Mouse (Mus musculus) midbrain, embryonic 15.5 days (tissue): Measurements from ENCODE around the gene Stat2. TPM values are rescaled to one million over a fixed set of nuclear protein-coding genes. Genes with fewer than 3 reads are reported as not detected.
A peak's percentile ranks its signal among the peaks of the same experiment; 100 is the strongest.
"Not testable (repeated sequence)": the region's sequence is repeated elsewhere in the genome, so short reads cannot be mapped to it uniquely, and the experiment has no call there.

ENCODE experiments used
- ATAC-seq: fragments of 200-750 bp; cut with Nextera tagmentation; replicated peaks from 2 replicates; pipeline ENCODE4 v1.8.0; 2017; ENCODE audit warnings: moderate TSS enrichment
- H3K27ac ChIP-seq: fragments of 300-500 bp; sonication (generic); 2 replicates; pipeline ENCODE4 v1.5.1; 2015; ENCODE audit warnings: mild to moderate bottlenecking, inconsistent platforms
- H3K27me3 ChIP-seq: fragments of 300-500 bp; sonication (generic); replicated peaks from 2 replicates; pipeline ENCODE4 v1.6.1; 2015; ENCODE audit warnings: inconsistent platforms
- H3K36me3 ChIP-seq: fragments of 300-500 bp; sonication (generic); replicated peaks from 2 replicates; pipeline ENCODE4 v1.6.1; 2015; ENCODE audit warnings: inconsistent platforms
- H3K4me1 ChIP-seq: fragments of 300-500 bp; sonication (generic); 2 replicates; pipeline ENCODE4 v1.6.1; 2015; ENCODE audit warnings: inconsistent platforms
- H3K4me2 ChIP-seq: fragments of 300-500 bp; sonication (generic); 2 replicates; pipeline ENCODE4 v1.6.1; 2015; ENCODE audit warnings: inconsistent platforms, mild to moderate bottlenecking, moderate library complexity
- H3K4me3 ChIP-seq: fragments of 300-500 bp; sonication (generic); 2 replicates; pipeline ENCODE4 v1.5.1; 2015; ENCODE audit warnings: mild to moderate bottlenecking, inconsistent platforms
- H3K9ac ChIP-seq: fragments of 300-500 bp; sonication (generic); 2 replicates; pipeline ENCODE4 v1.6.1; 2015; ENCODE audit warnings: mild to moderate bottlenecking, inconsistent platforms
- H3K9me3 ChIP-seq: fragments of 300-500 bp; sonication (generic); 2 replicates; pipeline ENCODE4 v1.6.1; 2016; ENCODE audit warnings: inconsistent platforms
- WGBS: fragments of 180-500 bp; shearing (Covaris S2); methylation state at CpG from one replicate; pipeline ENCODE4 v1.1.7; 2015; ENCODE audit warnings: mixed read lengths; 5-methylcytosine and 5-hydroxymethylcytosine counted together
- polyA plus RNA-seq: library from polyadenylated mRNA; unstranded; fragments of >200 nt; fragmentation: Nextera tagmentation; extraction: Ambion mirVana; gene quantifications from 2 replicates; pipeline ENCODE4 v1.2.1, GENCODE M21; 2015

Gene Stat2
- polyA plus RNA-seq, 1 experiment from 2014 or later: 23.5 TPM

- no peaks in the 10 kb centered on the region for H3K27me3 ChIP-seq
- no peak overlapping the region for H3K4me3 ChIP-seq
- H3K9ac ChIP-seq: no peak overlapping the region
- peaks cover 14% of the 10 kb centered on the region for H3K36me3 ChIP-seq
- no peak for ATAC-seq
- no peak overlapping the region for H3K27ac ChIP-seq
- H3K4me1 ChIP-seq: peaks cover 2% of the 10 kb centered on the region
- no peaks in the 10 kb centered on the region for H3K9me3 ChIP-seq
- no peak overlapping the region for H3K4me2 ChIP-seq
- WGBS: 92% methylated on average over 7 of the region's 7 CpGs
Measured at GRCm38 (mm10) chr10:128309654-128310053, 39.3 kb downstream of the Stat2 start.

- Histone ChIP-seq H3K9ac (0 out of 2 replicates have a peak overlapping the region, but pooled peaks have one; percentile 8), H3K9me3 (no peaks in the 10 kb centered on the region), H3K4me3 (no peak overlapping the region), H3K4me2 (no peak overlapping the region), H3K4me1 (no peaks in the 10 kb centered on the region; the same call in 1 of the 2 replicates), H3K27ac (no peak overlapping the region), H3K27me3 (no peaks in the 10 kb centered on the region), H3K36me3 (peaks cover 18% of the 10 kb centered on the region)
- no peak for ATAC-seq
- WGBS: 54% methylated on average over 11 of the region's 11 CpGs
Measured at GRCm38 (mm10) chr10:128310177-128310576, 39.8 kb downstream of the Stat2 start.

GRCm38 (mm10) chr10:128310902-128311301 is 40.5 kb downstream of the Stat2 start:
- Histone ChIP-seq H3K27me3 (no peaks in the 10 kb centered on the region), H3K9ac (no peak overlapping the region), H3K27ac (no peak overlapping the region), H3K36me3 (peaks cover 25% of the 10 kb centered on the region), H3K4me1 (no peaks in the 10 kb centered on the region; the same call in 1 of the 2 replicates), H3K4me2 (no peak overlapping the region), H3K9me3 (no peaks in the 10 kb centered on the region), H3K4me3 (no peak overlapping the region)
- 89% methylated on average over 4 of the region's 4 CpGs for WGBS
- no peak for ATAC-seq

- Histone ChIP-seq H3K4me2 (no peak overlapping the region), H3K9ac (no peak overlapping the region), H3K4me3 (no peak overlapping the region), H3K27me3 (no peaks in the 10 kb centered on the region), H3K9me3 (no peaks in the 10 kb centered on the region), H3K27ac (no peak overlapping the region), H3K4me1 (no peaks in the 10 kb centered on the region), H3K36me3 (peaks cover 39% of the 10 kb centered on the region)
- WGBS: 95% methylated on average over 8 of the region's 8 CpGs
- ATAC-seq: no peak
Measured at GRCm38 (mm10) chr10:128315578-128315977, 45.2 kb downstream of the Stat2 start.

DNA sequence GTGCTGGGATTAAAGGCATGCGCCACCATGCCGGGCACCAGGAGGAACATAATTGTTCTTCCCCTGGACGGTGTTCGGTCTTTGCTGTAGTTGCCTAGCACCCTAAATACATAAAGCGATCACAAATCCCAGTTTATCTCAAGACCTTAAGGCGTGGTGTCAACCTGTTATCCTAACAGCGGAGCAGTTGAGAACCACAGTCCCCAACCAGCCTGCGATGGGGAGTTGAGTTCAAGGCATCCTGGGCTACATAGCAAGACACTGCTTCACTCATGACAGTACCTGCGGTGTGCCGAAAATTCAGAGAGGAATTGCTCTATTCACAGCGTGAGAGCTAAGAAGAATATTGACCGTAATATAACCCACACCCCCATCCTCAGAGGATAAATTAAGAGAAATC is 51.3 kb downstream of the Stat2 start:
- no peaks in the 10 kb centered on the region for H3K9me3 ChIP-seq
- H3K36me3 ChIP-seq: peaks cover 15% of the 10 kb centered on the region
- peak overlapping the region; percentile 79 for H3K4me3 ChIP-seq
- WGBS: 61% methylated on average over 12 of the region's 12 CpGs
- H3K27ac ChIP-seq: peak overlapping the region; percentile 97
- H3K27me3 ChIP-seq: no peaks in the 10 kb centered on the region
- no peak overlapping the region for H3K9ac ChIP-seq
- no peak for ATAC-seq
- H3K4me1 ChIP-seq: peaks cover 19% of the 10 kb centered on the region
- H3K4me2 ChIP-seq: peak overlapping the region; percentile 64

- Histone ChIP-seq H3K27ac (peak within 1 kb of the TSS; percentile 97), H3K36me3 (peaks cover 22% of the 10 kb centered on the region), H3K4me1 (peaks cover 19% of the 10 kb centered on the region), H3K9me3 (no peaks in the 10 kb centered on the region), H3K9ac (peak within 1 kb of the TSS; percentile 95), H3K4me3 (peak within 1 kb of the TSS; percentile 79), H3K27me3 (no peaks in the 10 kb centered on the region), H3K4me2 (peak within 1 kb of the TSS; percentile 64)
- WGBS: under 1% methylated on average over 40 of the region's 40 CpGs
- peak; percentile 97 for ATAC-seq
Measured at GRCm38 (mm10) chr10:128322141-128323108, 52.1 kb downstream of the Stat2 start, which contains the start of gene Cnpy2. Cnpy2 (plus strand) TSS chr10:128322459.

DNA sequence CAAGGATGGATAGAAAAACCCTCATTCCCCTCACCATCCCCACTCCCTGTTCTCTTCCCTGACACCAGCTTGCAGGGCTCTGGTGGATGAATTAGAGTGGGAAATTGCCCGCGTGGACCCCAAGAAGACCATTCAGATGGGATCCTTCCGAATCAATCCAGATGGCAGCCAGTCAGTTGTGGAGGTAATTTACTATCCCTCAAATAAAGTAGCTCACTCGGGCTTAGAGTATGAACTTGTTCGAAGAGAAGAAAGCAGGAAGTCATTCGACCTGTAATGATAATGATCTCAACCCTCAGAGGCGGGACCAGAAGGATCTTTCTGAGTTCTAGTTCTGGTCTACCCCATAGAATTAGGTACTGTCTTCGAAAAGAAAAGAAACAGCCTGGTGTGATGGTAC is 53.2 kb downstream of the Stat2 start:
- Histone ChIP-seq H3K27me3 (no peaks in the 10 kb centered on the region), H3K36me3 (peaks cover 22% of the 10 kb centered on the region), H3K4me3 (peak overlapping the region; percentile 79), H3K27ac (no peak overlapping the region), H3K4me2 (peak overlapping the region; percentile 64), H3K4me1 (peaks cover 19% of the 10 kb centered on the region), H3K9ac (peak overlapping the region; percentile 95), H3K9me3 (no peaks in the 10 kb centered on the region)
- ATAC-seq: no peak
- 84% methylated on average over 8 of the region's 8 CpGs for WGBS

DNA sequence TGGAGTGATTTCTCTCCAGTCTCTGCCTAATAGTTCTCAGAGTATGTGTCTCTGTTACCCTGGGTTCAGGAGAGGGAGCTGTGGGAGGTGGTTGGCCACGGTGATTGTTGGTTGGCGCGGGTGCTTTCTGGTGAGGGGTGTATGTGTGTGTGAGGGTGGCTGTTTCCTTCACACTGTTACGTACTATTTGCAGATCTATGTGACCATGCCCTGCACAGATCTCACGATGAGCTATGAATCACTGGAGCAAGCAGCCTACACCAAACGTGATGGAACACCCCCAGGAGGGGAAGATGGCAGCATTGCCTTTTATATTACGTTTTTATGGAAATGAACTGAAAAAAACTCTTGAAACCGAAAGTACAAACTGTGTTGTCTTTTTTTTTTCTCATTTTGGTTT is 56.5 kb downstream of the Stat2 start:
- H3K4me2 ChIP-seq: no peak overlapping the region
- H3K4me3 ChIP-seq: no peak overlapping the region
- 95% methylated on average over 8 of the region's 8 CpGs for WGBS
- no peak overlapping the region for H3K9ac ChIP-seq
- no peak for ATAC-seq
- H3K9me3 ChIP-seq: no peaks in the 10 kb centered on the region
- peaks cover 15% of the 10 kb centered on the region for H3K4me1 ChIP-seq
- no peaks in the 10 kb centered on the region for H3K27me3 ChIP-seq
- peaks cover 16% of the 10 kb centered on the region for H3K36me3 ChIP-seq
- H3K27ac ChIP-seq: no peak overlapping the region

DNA sequence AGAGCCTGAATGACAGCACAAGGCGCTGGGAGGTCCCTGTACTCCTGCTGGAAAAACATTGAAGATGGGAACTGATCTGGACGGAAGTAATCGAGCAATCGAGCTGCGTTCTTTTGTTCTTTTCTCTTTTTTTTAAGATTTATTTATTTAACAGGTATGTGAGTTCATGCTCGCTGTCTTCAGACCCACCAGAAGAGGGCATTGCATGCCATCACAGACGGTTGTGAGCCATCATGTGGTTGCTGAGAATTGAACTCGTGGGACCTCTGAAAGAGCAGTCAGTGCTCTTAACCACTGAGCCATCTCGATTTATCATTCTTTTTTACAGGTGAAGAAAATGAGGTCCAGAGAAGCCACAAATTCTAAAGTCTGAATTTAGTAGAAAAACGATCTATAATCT is 57.3 kb downstream of the Stat2 start:
- Histone ChIP-seq H3K4me3 (no peak overlapping the region), H3K4me1 (peaks cover 15% of the 10 kb centered on the region), H3K9ac (no peak overlapping the region), H3K4me2 (no peak overlapping the region), H3K27me3 (no peaks in the 10 kb centered on the region), H3K27ac (no peak overlapping the region), H3K36me3 (peaks cover 16% of the 10 kb centered on the region), H3K9me3 (no peaks in the 10 kb centered on the region)
- WGBS: 86% methylated on average over 10 of the region's 10 CpGs
- ATAC-seq: no peak

- H3K9ac ChIP-seq, H3K4me3 ChIP-seq, H3K4me2 ChIP-seq, ATAC-seq, H3K9me3 ChIP-seq, H3K27me3 ChIP-seq, H3K4me1 ChIP-seq, H3K36me3 ChIP-seq, H3K27ac ChIP-seq: not testable (repeated sequence)
- WGBS: 82% methylated on average over 6 of the region's 6 CpGs
Measured at GRCm38 (mm10) chr10:128332358-128333249, 62.2 kb downstream of the Stat2 start.

GRCm38 (mm10) chr10:128335582-128335981 is 65.2 kb downstream of the Stat2 start:
- Histone ChIP-seq H3K4me2 (no peak overlapping the region), H3K4me1 (peaks cover 30% of the 10 kb centered on the region), H3K27ac (no peak overlapping the region), H3K9ac (no peak overlapping the region), H3K36me3 (no peaks in the 10 kb centered on the region), H3K27me3 (no peaks in the 10 kb centered on the region), H3K9me3 (no peaks in the 10 kb centered on the region), H3K4me3 (no peak overlapping the region)
- WGBS: under 1% methylated on average over 4 of the region's 4 CpGs
- no peak for ATAC-seq

GRCm38 (mm10) chr10:128336195-128336594 is 65.8 kb downstream of the Stat2 start:
- H3K4me3 ChIP-seq: no peak overlapping the region
- no peaks in the 10 kb centered on the region for H3K36me3 ChIP-seq
- H3K9me3 ChIP-seq: no peaks in the 10 kb centered on the region
- no peak overlapping the region for H3K27ac ChIP-seq
- no peak for ATAC-seq
- H3K4me2 ChIP-seq: no peak overlapping the region
- H3K27me3 ChIP-seq: no peaks in the 10 kb centered on the region
- peaks cover 30% of the 10 kb centered on the region for H3K4me1 ChIP-seq
- WGBS: 94% methylated on average over 3 of the region's 3 CpGs
- H3K9ac ChIP-seq: no peak overlapping the region
